Mouse (Mus musculus) cerebellum, postnatal 10 days (tissue): ENCODE measurements at regions not wholly inside any gene's neighbourhood (a gene's known extent, or its start where the extent isn't known, plus 50 kb on each side); places are given as distances from the start of the nearest gene placed in this dataset.
A peak's percentile ranks its signal among the peaks of the same experiment; 100 is the strongest.
"Not testable (repeated sequence)": the region's sequence is repeated elsewhere in the genome, so short reads cannot be mapped to it uniquely, and the experiment has no call there.

Experiments
- DNase-seq, 2 experiments: peaks; one replicate each; pipeline ENCODE4 v3.0.0; 2021; ENCODE audit warnings: mixed read lengths in 2 of 2

- no peak for DNase-seq
Measured at GRCm38 (mm10) chr3:18522562-18522961, 574.4 kb downstream of the Cypt12 start.

GRCm38 (mm10) chr3:18524011-18524410, 575.8 kb downstream of the Cypt12 start:
- DNase-seq: peak; percentile 51 to 57

DNA sequence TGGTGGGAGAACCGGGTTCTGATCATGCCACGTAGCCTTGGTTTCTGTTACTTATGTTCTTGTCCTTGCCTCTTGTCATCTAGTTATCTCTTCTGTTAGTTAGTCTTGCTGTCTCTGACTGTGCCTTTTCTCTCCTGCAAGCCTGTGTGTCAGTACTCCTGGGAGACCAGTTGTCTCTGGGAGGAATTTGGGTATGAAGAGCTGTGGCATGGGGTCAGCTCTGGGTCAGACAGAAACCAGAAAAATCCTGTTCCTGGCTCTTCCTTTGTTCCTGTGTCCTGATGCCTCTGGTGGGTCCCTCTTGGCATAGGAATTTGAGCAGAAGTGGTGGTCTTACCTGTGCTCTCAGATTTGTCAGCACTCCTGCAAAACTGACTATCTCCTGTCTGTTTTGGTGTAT, 609.0 kb downstream of the Cypt12 start:
- DNase-seq: no peak

- DNase-seq: peak; percentile 20 to 30
Measured at GRCm38 (mm10) chr3:18560282-18560785, 612.1 kb downstream of the Cypt12 start.

GRCm38 (mm10) chr3:18580911-18581626, 632.9 kb downstream of the Cypt12 start:
- DNase-seq: not testable (repeated sequence)

GRCm38 (mm10) chr3:18620608-18621007, 672.4 kb downstream of the Cypt12 start:
- DNase-seq: no peak

GRCm38 (mm10) chr3:18623831-18624304, 675.7 kb downstream of the Cypt12 start:
- DNase-seq: peak; percentile 71 to 83

GRCm38 (mm10) chr3:18624381-18625145, 676.4 kb downstream of the Cypt12 start:
- peak; percentile 83 to 89 for DNase-seq

- peak; percentile 90 to 94 for DNase-seq
Measured at GRCm38 (mm10) chr3:18625395-18626328, 677.5 kb downstream of the Cypt12 start.

DNA sequence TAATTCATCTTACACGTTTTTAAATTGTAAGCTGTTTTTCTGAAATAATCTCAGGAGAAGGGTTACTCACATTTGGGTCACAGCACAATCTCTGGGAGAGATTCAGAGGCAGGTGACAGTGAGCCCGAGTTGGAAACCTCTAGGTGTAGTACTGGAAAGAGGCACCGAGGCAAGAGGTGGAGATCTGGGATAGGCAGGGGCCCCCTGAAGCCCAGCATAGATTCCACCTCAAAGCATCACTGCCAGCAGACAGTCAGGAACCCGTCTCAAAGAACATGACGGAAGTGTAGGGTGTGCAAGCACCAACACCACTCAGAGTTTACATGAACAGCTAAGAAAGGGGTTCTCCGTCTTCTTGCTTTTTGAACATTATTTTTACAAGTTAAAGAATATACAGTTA, 678.2 kb downstream of the Cypt12 start:
- peak; percentile 47 to 50 for DNase-seq

DNA sequence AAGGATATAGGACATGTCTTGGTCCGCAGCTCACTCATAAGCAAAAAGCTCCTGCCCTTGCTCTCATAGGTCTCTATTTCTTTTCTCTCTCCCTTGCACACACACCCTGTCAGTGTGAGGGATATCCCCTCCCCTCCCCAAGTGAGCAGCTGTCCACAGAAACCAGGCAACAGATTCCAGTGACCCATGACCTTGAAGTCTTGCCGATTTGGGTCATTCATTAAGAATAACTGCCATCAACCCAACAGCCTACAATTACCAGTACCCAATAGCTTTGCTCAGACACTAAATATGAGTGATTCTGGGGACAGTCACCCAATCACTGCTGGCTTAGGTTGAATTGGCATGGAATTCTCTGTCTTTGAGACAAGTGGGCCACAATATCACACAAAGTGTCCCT, 678.6 kb downstream of the Cypt12 start:
- DNase-seq: peak; percentile 44 to 52

GRCm38 (mm10) chr3:18629233-18629632, 681.0 kb downstream of the Cypt12 start:
- DNase-seq: peak in 1 of 2 experiments; percentile 13

DNA sequence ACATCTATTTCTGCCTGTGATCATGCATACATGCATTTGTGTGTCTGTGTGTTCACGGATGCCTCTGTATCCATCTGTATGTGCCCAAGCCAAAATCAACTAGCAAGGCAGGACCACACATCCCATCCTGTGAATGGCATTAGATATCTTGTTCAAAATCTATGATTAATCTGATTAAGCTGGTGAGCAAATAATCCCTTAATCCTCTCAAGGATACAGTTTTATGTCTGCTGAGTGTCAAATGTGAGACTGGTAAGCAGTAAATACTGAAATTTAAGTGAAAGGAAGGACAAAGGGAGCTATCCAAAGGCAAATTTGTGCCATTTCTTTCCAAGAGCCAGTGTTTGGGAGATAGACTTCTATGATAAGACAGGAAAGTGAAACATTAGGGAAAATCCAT, 683.4 kb downstream of the Cypt12 start:
- DNase-seq: no peak

DNA sequence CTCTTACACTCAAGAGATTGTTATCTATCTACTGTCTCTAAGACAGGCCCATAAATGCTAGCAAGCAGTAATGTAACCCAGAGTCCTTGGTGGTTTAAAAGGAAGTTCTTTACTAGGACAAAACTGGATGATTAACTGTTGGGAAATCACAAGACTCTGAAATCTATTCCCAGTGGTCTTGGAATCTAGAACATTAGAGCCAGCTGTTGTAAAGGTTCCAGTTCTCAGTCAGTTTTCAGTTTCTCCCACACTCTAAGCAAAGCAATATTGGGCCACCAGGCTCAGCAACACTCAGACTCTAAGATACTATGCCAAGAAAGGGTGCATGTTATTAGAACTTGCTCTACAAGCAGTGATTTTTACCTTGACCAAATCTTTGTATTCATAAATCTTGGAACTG, 686.6 kb downstream of the Cypt12 start:
- no peak for DNase-seq

GRCm38 (mm10) chr3:18637553-18637952, 689.3 kb downstream of the Cypt12 start:
- DNase-seq: no peak

DNA sequence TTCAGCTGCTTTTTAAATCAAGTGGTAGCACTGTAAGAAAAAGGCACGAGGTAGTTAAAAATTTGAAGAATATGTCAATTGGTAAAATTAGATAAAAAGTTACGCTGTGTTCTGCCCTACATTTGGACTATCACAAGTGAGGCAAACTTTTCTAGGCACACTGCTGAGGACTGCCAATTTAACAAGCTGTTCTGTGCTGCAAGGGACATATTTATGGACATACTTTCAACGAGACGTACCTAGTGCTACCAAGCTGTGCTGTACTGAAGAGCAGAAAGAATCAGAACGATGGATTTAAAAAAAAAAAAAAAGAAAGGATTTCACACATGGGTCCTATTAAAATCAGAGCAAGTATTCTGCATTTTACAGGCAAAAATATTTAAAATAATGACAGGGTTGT, 692.1 kb downstream of the Cypt12 start:
- DNase-seq: no peak

DNA sequence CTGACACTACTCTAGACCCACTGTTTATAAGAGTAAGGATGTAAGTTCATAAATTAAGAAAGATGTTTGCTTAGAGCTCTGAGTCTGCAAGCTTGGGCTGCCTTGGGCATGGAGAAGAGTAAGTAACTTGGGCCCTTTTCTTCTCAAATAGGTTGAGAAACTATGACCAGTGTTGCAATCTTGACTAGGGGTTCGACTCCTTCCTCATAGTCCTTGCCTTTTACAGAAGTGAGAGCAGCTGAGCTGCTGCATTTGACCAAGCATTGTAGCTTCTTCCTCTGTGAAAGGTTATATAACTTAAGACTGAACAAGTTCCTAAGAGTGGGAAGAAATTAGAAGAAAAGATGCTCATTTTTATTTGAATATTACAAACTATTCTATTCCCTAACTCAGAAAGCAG, 693.5 kb downstream of the Cypt12 start:
- DNase-seq: no peak

DNA sequence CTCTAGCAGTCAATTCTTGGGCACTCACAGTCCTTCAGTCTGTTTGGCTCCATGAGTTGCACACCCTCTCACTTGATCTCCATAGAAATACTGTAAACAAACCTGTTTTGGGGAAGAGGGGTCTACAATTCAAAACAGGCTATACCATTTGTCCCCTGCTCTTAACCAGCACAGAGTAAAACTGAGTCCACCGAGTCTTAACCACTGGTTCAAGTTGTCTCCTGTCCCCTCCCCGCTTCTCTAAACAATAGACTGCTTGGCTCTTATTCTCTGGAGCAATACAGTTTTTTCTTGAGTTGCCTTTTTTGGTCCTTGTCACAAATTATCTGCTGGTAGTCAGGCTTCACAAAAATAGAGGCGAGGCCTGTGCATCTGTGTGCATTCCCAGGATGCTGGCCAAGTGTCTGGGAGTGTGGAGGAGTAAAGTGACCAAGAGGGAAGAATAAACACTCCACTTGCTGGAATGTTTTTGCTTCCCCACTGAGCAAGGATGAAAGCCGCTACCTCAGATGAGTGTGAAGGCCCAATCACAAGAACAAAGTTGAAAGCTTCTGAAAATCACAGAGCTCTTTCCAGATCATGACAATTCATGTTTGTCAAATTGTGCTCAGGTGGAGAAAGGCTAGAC, 695.3 kb downstream of the Cypt12 start:
- DNase-seq: peak in 1 of 2 experiments; percentile 33

- DNase-seq: no peak
Measured at GRCm38 (mm10) chr3:18645481-18645880, 697.3 kb downstream of the Cypt12 start.

- DNase-seq: peak; percentile 62 to 73
Measured at GRCm38 (mm10) chr3:18645927-18646326, 697.7 kb downstream of the Cypt12 start.

DNA sequence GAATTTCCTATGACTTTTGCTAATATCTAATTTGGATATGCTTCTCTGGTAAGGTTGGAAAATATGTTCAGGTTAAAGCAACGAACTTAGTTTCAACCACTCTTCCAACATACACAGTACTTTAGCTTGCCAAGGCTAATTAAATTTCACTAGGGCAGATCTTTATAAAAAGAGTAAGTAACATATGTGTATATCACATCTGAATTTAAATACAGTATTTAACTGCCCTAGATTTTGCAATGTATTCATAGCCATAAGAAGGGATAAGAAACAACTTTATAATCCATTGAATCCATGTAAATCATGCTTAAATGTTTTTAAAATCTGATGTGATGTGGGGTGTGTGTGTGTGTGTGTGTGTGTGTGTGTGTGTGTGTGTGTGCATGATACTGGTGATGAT, 705.3 kb downstream of the Cypt12 start:
- DNase-seq: no peak

- DNase-seq: peak in 1 of 2 experiments; percentile 48
Measured at GRCm38 (mm10) chr3:18665738-18666137, 717.5 kb downstream of the Cypt12 start.
